Mouse (Mus musculus) ES-E14 (cell line): ENCODE results near the gene Sh3pxd2a.

Source experiments
- ZC3H11A ChIP-seq: IDR thresholded peaks from 2 replicates; pipeline ENCODE4 v1.6.1; 2012; ENCODE audit warnings: low read depth, mild to moderate bottlenecking, inconsistent platforms, low read length, borderline replicate concordance
- ZNF384 ChIP-seq: IDR thresholded peaks from 2 replicates; pipeline ENCODE4 v1.6.1; 2012; ENCODE audit warnings: low read depth, low read length, inconsistent platforms

- TF ChIP-seq ZNF384 (no peak), ZC3H11A (no peak)
Measured at GRCm38 (mm10) chr19:47315091-47315916, 148.9 kb downstream of the Sh3pxd2a start.
